Mouse (Mus musculus) midbrain, embryonic 12.5 days (tissue): ENCODE results near the gene Degs1. TPM values are rescaled to one million over a fixed set of nuclear protein-coding genes. Genes with fewer than 3 reads are reported as not detected.

Experiments
- ATAC-seq: fragments of 200-750 bp; cut with Nextera tagmentation; 2 replicates; pipeline ENCODE4 v1.8.0; 2017; ENCODE audit warnings: low read depth, moderate TSS enrichment, moderate library complexity; ENCODE audit not compliant: low FRiP score
- H3K27ac ChIP-seq: fragments of 300-500 bp; sonication (generic); replicated peaks from 2 replicates; pipeline ENCODE4 v1.5.1; 2016; ENCODE audit warnings: mild to moderate bottlenecking
- H3K27me3 ChIP-seq: fragments of 300-500 bp; sonication (generic); 2 replicates; pipeline ENCODE4 v1.6.1; 2016; ENCODE audit warnings: mild to moderate bottlenecking
- H3K36me3 ChIP-seq: fragments of 300-500 bp; sonication (generic); 2 replicates; pipeline ENCODE4 v1.6.1; 2016
- H3K4me1 ChIP-seq: fragments of 300-500 bp; sonication (generic); 2 replicates; pipeline ENCODE4 v1.6.1; 2016
- H3K4me2 ChIP-seq: fragments of 300-500 bp; sonication (generic); replicated peaks from 2 replicates; pipeline ENCODE4 v1.6.1; 2016; ENCODE audit warnings: mild to moderate bottlenecking, moderate library complexity
- H3K4me3 ChIP-seq: fragments of 300-500 bp; sonication (generic); 2 replicates; pipeline ENCODE4 v1.5.1; 2016; ENCODE audit warnings: mild to moderate bottlenecking
- H3K9ac ChIP-seq: fragments of 300-500 bp; sonication (generic); replicated peaks from 2 replicates; pipeline ENCODE4 v1.6.1; 2016; ENCODE audit warnings: mild to moderate bottlenecking, moderate library complexity
- H3K9me3 ChIP-seq: fragments of 300-500 bp; sonication (generic); 2 replicates; pipeline ENCODE4 v1.6.1; 2016; ENCODE audit warnings: mild to moderate bottlenecking
- WGBS: fragments of 180-500 bp; shearing (Covaris S2); methylation state at CpG from one replicate; pipeline ENCODE4 v1.1.7; 2016; 5-methylcytosine and 5-hydroxymethylcytosine counted together
- polyA plus RNA-seq: library from polyadenylated mRNA; unstranded; fragments of >200 nt; fragmentation: Nextera tagmentation; extraction: Ambion mirVana; gene quantifications from 2 replicates; pipeline ENCODE4 v1.2.1, GENCODE M21; 2016

Gene Degs1
- polyA plus RNA-seq = 60.5 and 62.3 TPM in 2 replicates

- under 1% methylated on average over 94 of the region's 94 CpGs for WGBS
- Histone ChIP-seq H3K9ac (peak within 1 kb of the TSS; percentile 75), H3K36me3 (peaks cover 16% of the 10 kb centered on the region), H3K9me3 (no peaks in the 10 kb centered on the region), H3K27me3 (peaks cover 18% of the 10 kb centered on the region), H3K4me1 (peaks cover 21% of the 10 kb centered on the region), H3K4me2 (peak within 1 kb of the TSS; percentile 81), H3K27ac (peak within 1 kb of the TSS; percentile 86), H3K4me3 (peak within 1 kb of the TSS; percentile 73)
- peak; percentile 92 for ATAC-seq
These were observed at the start of gene Degs1 for GRCm38 (mm10) chr1:182282091-182283075. Gene Degs1 (minus strand): TSS chr1:182282804.

DNA sequence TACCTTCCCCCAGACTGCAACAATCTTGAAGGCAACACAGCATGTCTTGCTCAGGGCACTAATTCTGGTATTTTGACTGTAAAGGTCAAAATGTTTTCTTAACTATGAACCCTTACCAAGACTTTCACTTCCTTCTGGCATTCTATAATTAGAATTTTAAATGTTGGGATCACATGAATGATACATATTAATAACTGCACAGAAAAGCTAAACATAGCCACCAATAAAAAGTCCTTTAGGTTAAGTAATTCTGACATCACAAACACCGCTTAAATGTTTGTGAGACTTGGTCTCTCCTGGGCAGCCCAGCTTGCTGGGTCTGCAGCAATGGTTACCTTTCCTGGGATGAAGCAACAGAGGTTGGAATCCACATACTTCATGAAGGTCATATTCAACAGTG, 43.3 kb upstream of the Degs1 start:
- peaks cover 77% of the 10 kb centered on the region for H3K36me3 ChIP-seq
- H3K4me3 ChIP-seq = no peak overlapping the region
- no peak for ATAC-seq
- H3K27me3 ChIP-seq = no peaks in the 10 kb centered on the region
- H3K27ac ChIP-seq = no peak overlapping the region
- WGBS = 96% methylated on average over 1 of the region's 1 CpGs
- H3K9ac ChIP-seq = no peak overlapping the region
- H3K4me2 ChIP-seq = no peak overlapping the region
- no peaks in the 10 kb centered on the region for H3K9me3 ChIP-seq
- H3K4me1 ChIP-seq = no peaks in the 10 kb centered on the region

- 96% methylated on average over 7 of the region's 7 CpGs for WGBS
- Histone ChIP-seq H3K9me3 (no peaks in the 10 kb centered on the region), H3K36me3 (peaks cover 85% of the 10 kb centered on the region), H3K27ac (no peak overlapping the region), H3K4me3 (no peak overlapping the region), H3K4me1 (no peaks in the 10 kb centered on the region), H3K9ac (no peak overlapping the region), H3K4me2 (no peak overlapping the region), H3K27me3 (no peaks in the 10 kb centered on the region)
- no peak for ATAC-seq
These were observed 41.9 kb upstream of the Degs1 start for GRCm38 (mm10) chr1:182324552-182324951.

- H3K27me3 ChIP-seq = no peaks in the 10 kb centered on the region
- H3K27ac ChIP-seq = no peak overlapping the region
- no peak overlapping the region for H3K4me2 ChIP-seq
- H3K36me3 ChIP-seq = peaks cover 88% of the 10 kb centered on the region
- 99% methylated on average over 3 of the region's 3 CpGs for WGBS
- H3K9me3 ChIP-seq = no peaks in the 10 kb centered on the region
- no peak for ATAC-seq
- H3K4me1 ChIP-seq = no peaks in the 10 kb centered on the region
- H3K4me3 ChIP-seq = no peak overlapping the region
- H3K9ac ChIP-seq = no peak overlapping the region
These were observed 40.5 kb upstream of the Degs1 start for GRCm38 (mm10) chr1:182323139-182323538.

- no peaks in the 10 kb centered on the region; the same call in 1 of the 2 replicates for H3K9me3 ChIP-seq
- WGBS = over 99% methylated on average over 5 of the region's 5 CpGs
- no peak overlapping the region for H3K4me2 ChIP-seq
- H3K9ac ChIP-seq = no peak overlapping the region
- peaks cover 66% of the 10 kb centered on the region for H3K36me3 ChIP-seq
- no peaks in the 10 kb centered on the region for H3K4me1 ChIP-seq
- H3K4me3 ChIP-seq = no peak overlapping the region
- no peak for ATAC-seq
- no peak overlapping the region for H3K27ac ChIP-seq
- no peaks in the 10 kb centered on the region for H3K27me3 ChIP-seq
These were observed 31.6 kb upstream of the Degs1 start for GRCm38 (mm10) chr1:182314201-182314600.

GRCm38 (mm10) chr1:182313181-182313580, 30.6 kb upstream of the Degs1 start:
- no peaks in the 10 kb centered on the region for H3K27me3 ChIP-seq
- WGBS = 96% methylated on average over 8 of the region's 8 CpGs
- no peak overlapping the region for H3K9ac ChIP-seq
- no peaks in the 10 kb centered on the region; the same call in 1 of the 2 replicates for H3K9me3 ChIP-seq
- ATAC-seq = no peak
- no peaks in the 10 kb centered on the region for H3K4me1 ChIP-seq
- no peak overlapping the region for H3K4me2 ChIP-seq
- H3K36me3 ChIP-seq = peaks cover 56% of the 10 kb centered on the region
- no peak overlapping the region for H3K4me3 ChIP-seq
- H3K27ac ChIP-seq = no peak overlapping the region

DNA sequence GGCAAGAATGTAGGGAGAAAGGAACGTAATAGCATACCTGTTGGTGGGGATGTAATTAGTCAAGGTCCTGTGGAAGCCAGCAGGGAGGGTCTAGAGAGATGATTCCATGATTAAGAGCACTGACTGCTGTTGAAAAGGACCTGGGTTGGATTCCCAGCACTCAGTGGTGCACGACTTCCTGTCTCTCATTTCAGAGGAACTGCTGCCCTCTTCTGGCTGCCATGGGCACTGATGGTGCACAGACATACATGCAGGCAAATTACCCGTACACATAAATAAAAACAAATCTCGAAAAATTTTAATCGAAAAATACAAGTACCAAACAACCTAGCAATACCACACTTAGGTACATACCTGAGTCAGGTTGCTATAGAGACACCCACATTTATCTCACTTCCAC, 28.8 kb upstream of the Degs1 start:
- Histone ChIP-seq H3K4me1 (no peaks in the 10 kb centered on the region), H3K27ac (no peak overlapping the region), H3K9ac (no peak overlapping the region), H3K9me3 (no peaks in the 10 kb centered on the region; the same call in 1 of the 2 replicates), H3K4me2 (no peak overlapping the region), H3K27me3 (no peaks in the 10 kb centered on the region), H3K36me3 (peaks cover 38% of the 10 kb centered on the region), H3K4me3 (no peak overlapping the region)
- no peak for ATAC-seq
- 94% methylated on average over 5 of the region's 5 CpGs for WGBS

DNA sequence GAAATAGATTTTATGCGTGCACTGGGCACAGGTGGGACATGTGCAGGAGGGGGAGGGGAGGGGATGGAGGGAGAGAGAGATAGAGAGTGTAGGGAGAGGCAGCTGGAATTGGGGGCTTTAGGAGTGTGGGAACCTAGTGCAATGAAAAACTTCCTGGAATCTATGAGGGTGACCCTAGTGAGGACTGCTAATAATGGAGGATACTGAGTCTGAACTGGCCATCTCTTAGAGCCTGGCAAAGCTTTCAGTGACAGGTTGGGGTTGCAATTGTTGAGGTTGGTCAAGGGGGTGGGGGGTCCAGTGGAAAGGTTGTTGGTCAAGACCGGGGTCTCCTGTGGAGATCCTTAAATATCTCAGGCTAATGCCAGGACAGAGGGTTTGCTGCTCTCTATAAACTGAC, 27.7 kb upstream of the Degs1 start:
- Histone ChIP-seq H3K27me3 (no peaks in the 10 kb centered on the region), H3K9me3 (no peaks in the 10 kb centered on the region; the same call in 1 of the 2 replicates), H3K4me2 (no peak overlapping the region), H3K36me3 (peaks cover 31% of the 10 kb centered on the region), H3K27ac (no peak overlapping the region), H3K4me3 (no peak overlapping the region), H3K9ac (no peak overlapping the region), H3K4me1 (no peaks in the 10 kb centered on the region)
- WGBS = 93% methylated on average over 2 of the region's 2 CpGs
- ATAC-seq = no peak

- H3K9ac ChIP-seq = no peak overlapping the region
- peaks cover 22% of the 10 kb centered on the region for H3K36me3 ChIP-seq
- H3K4me3 ChIP-seq = no peak overlapping the region
- H3K9me3 ChIP-seq = no peaks in the 10 kb centered on the region; the same call in 1 of the 2 replicates
- no peak overlapping the region for H3K27ac ChIP-seq
- H3K27me3 ChIP-seq = no peaks in the 10 kb centered on the region
- no peak for ATAC-seq
- no peak overlapping the region for H3K4me2 ChIP-seq
- WGBS = 90% methylated on average over 5 of the region's 5 CpGs
- no peaks in the 10 kb centered on the region for H3K4me1 ChIP-seq
These were observed 26.8 kb upstream of the Degs1 start for GRCm38 (mm10) chr1:182309403-182309802.

- Histone ChIP-seq H3K4me3 (no peak overlapping the region), H3K36me3 (no peaks in the 10 kb centered on the region), H3K27ac (no peak overlapping the region), H3K27me3 (no peaks in the 10 kb centered on the region), H3K9ac (no peak overlapping the region), H3K4me1 (no peaks in the 10 kb centered on the region), H3K4me2 (no peak overlapping the region), H3K9me3 (no peaks in the 10 kb centered on the region)
- WGBS = 93% methylated on average over 5 of the region's 5 CpGs
- no peak for ATAC-seq
These were observed 20.3 kb upstream of the Degs1 start for GRCm38 (mm10) chr1:182302916-182303315.

DNA sequence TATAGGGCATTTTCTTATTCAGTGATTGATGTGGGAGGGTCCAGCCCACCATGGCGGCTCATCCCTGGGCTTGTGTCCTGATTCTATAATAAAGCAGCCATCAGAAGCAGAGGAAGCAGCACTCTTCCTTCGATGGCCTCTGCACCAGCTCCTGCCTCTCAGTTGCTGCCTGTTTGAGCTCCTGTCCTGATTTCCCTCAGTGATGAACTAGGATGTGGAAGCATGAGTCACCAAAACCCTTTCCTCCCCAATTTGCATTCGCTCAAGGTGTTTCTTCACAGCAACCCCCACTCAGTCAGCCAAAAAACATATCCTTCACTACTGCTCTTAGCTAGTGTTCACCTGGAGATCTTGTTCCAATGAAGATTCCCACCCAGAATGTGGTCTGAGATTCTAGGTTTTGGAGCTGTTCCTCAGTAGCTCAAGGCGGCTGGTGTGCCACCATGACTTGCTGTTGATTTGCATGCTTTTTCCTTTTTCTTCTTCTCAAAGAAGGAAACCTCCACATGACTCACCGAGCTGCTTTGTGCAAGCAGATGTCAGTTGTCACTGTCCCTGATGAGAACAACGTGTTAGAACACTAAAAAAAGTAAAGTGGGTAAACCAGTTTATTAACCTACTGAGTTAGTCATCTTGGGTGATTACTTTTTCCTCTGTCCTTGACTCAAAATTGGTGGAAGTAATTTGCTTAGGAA, 19.7 kb upstream of the Degs1 start:
- H3K4me1 ChIP-seq = no peaks in the 10 kb centered on the region
- no peak for ATAC-seq

DNA sequence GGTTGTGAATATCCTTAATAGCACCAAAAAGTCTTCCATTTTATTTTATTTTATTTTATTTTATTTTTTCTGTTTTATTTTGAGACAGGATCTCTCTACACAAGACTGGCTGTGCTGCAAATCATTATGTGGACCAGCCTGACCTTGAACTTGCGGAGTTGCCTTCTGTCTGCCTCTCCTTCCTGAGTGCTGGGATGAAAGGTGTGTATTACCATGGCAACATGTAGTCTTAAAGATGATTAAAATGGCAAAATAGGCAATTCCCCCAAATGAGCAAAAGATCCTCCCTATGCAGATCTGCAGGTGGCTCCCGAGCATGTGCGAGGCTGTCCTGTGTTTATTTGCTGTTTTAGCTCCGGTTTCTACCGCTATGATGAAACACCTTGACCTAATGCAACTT, 15.2 kb upstream of the Degs1 start:
- Histone ChIP-seq H3K27ac (no peak overlapping the region), H3K4me2 (no peak overlapping the region), H3K27me3 (no peaks in the 10 kb centered on the region), H3K4me3 (no peak overlapping the region), H3K4me1 (no peaks in the 10 kb centered on the region), H3K9ac (no peak overlapping the region), H3K36me3 (no peaks in the 10 kb centered on the region), H3K9me3 (peaks cover 4% of the 10 kb centered on the region; the same call in 1 of the 2 replicates)
- 92% methylated on average over 5 of the region's 5 CpGs for WGBS
- no peak for ATAC-seq

More for the DNA sequence above, 19.7 kb upstream of the Degs1 start:
- Histone ChIP-seq H3K27me3 (no peaks in the 10 kb centered on the region), H3K4me3 (no peak overlapping the region), H3K4me2 (no peak overlapping the region), H3K36me3 (no peaks in the 10 kb centered on the region), H3K9me3 (no peaks in the 10 kb centered on the region), H3K27ac (no peak overlapping the region), H3K9ac (no peak overlapping the region)
- WGBS = 85% methylated on average over 6 of the region's 6 CpGs
